Mouse (Mus musculus) kidney, postnatal 4 days (tissue): ENCODE data around the gene Slc29a3.
"Not testable (repeated sequence)": the region's sequence is repeated elsewhere in the genome, so short reads cannot be mapped to it uniquely, and the experiment has no call there.

Source experiments
- DNase-seq, 2 experiments: peaks; one replicate each; pipeline ENCODE4 v3.0.0; 2021; ENCODE audit warnings: mixed read lengths in 2 of 2

Slc29a3 gene

GRCm38 (mm10) chr10:60762126-60762525 lies 9.5 kb upstream of the Slc29a3 start:
- no peak for DNase-seq

- DNase-seq, result peak; percentile 95 to 96
Measured at GRCm38 (mm10) chr10:60760377-60760776, 7.8 kb upstream of the Slc29a3 start.

GRCm38 (mm10) chr10:60756992-60757391 lies 4.4 kb upstream of the Slc29a3 start:
- DNase-seq, result peak; percentile 81 to 85

- no peak for DNase-seq
Measured at GRCm38 (mm10) chr10:60756146-60756545, 3.6 kb upstream of the Slc29a3 start.

GRCm38 (mm10) chr10:60753941-60754340 lies 1.3 kb upstream of the Slc29a3 start:
- DNase-seq, result no peak

GRCm38 (mm10) chr10:60753261-60753660 lies 667 bp upstream of the Slc29a3 start:
- peak in 1 of 2 experiments; percentile 27 for DNase-seq

GRCm38 (mm10) chr10:60747667-60748212 lies 4.9 kb downstream of the Slc29a3 start:
- no peak for DNase-seq

- DNase-seq, result peak in 1 of 2 experiments; percentile 24
Measured at GRCm38 (mm10) chr10:60746512-60746911, 6.1 kb downstream of the Slc29a3 start.

- no peak for DNase-seq
Measured at GRCm38 (mm10) chr10:60744543-60745290, 7.9 kb downstream of the Slc29a3 start.

- DNase-seq, result no peak
Measured at GRCm38 (mm10) chr10:60743681-60744080, 8.9 kb downstream of the Slc29a3 start.

- no peak for DNase-seq
Measured at GRCm38 (mm10) chr10:60742942-60743341, 9.7 kb downstream of the Slc29a3 start.

- not testable (repeated sequence) for DNase-seq
Measured at GRCm38 (mm10) chr10:60742296-60742695, 10.3 kb downstream of the Slc29a3 start.

- no peak for DNase-seq
Measured at GRCm38 (mm10) chr10:60741435-60741834, 11.2 kb downstream of the Slc29a3 start.

- DNase-seq, result no peak
Measured at GRCm38 (mm10) chr10:60739619-60740363, 12.8 kb downstream of the Slc29a3 start.

GRCm38 (mm10) chr10:60737886-60738640 lies 14.5 kb downstream of the Slc29a3 start:
- no peak for DNase-seq

GRCm38 (mm10) chr10:60737169-60737728 lies 15.3 kb downstream of the Slc29a3 start:
- DNase-seq, result peak; percentile 62 to 75

GRCm38 (mm10) chr10:60735737-60736136 lies 16.9 kb downstream of the Slc29a3 start:
- DNase-seq, result no peak

GRCm38 (mm10) chr10:60733471-60733870 lies 19.1 kb downstream of the Slc29a3 start:
- no peak for DNase-seq

- DNase-seq, result no peak
Measured at GRCm38 (mm10) chr10:60732397-60732861, 20.2 kb downstream of the Slc29a3 start.

- DNase-seq, result no peak
Measured at GRCm38 (mm10) chr10:60731742-60732141, 20.9 kb downstream of the Slc29a3 start.

GRCm38 (mm10) chr10:60727301-60727700 lies 25.3 kb downstream of the Slc29a3 start:
- no peak for DNase-seq

GRCm38 (mm10) chr10:60726896-60727295 lies 25.7 kb downstream of the Slc29a3 start:
- no peak for DNase-seq
